Mouse (Mus musculus) megakaryocyte, embryonic 14.5 days (primary cell): ENCODE data around the gene Jak2. TPM values are rescaled to one million over a fixed set of nuclear protein-coding genes. Genes with fewer than 3 reads are reported as not detected.

Experiments
- H3K27me3 ChIP-seq: replicated peaks from 2 replicates; pipeline ENCODE3; 2012; ENCODE audit warnings: inconsistent platforms
- H3K36me3 ChIP-seq: replicated peaks from 2 replicates; pipeline ENCODE3; 2012; ENCODE audit warnings: low read length, inconsistent platforms, mixed read lengths
- H3K4me1 ChIP-seq: 2 replicates; pipeline ENCODE4 v1.6.1; 2012; ENCODE audit warnings: inconsistent platforms
- H3K4me3 ChIP-seq: replicated peaks from 2 replicates; pipeline ENCODE3; 2012; ENCODE audit warnings: moderate library complexity, mild to moderate bottlenecking, inconsistent platforms
- H3K9me3 ChIP-seq: 2 replicates; pipeline ENCODE4 v1.6.1; 2012; ENCODE audit warnings: inconsistent platforms
- FLI1 ChIP-seq: IDR thresholded peaks from 2 replicates; pipeline ENCODE4 v1.6.1; 2012; ENCODE audit warnings: low read length, inconsistent platforms, mixed read lengths
- GATA1 ChIP-seq: IDR thresholded peaks from 3 replicates; pipeline ENCODE4 v1.6.1; 2012; ENCODE audit warnings: mixed read lengths, low read length, inconsistent platforms, borderline replicate concordance
- polyA plus RNA-seq: library from polyadenylated mRNA; stranded (reverse); fragments of >175 nt; gene quantifications from 2 replicates; pipeline ENCODE4 v1.2.3, GENCODE M21; 2012; ENCODE audit warnings: low replicate concordance; ENCODE audit not compliant: insufficient read depth

Gene Jak2
- polyA plus RNA-seq, 1 experiment, result 3.2 TPM

GRCm38 (mm10) chr19:29294756-29295155, 43.1 kb downstream of the Jak2 start:
- Histone ChIP-seq H3K9me3 (no peaks in the 10 kb centered on the region), H3K36me3 (peaks cover 99% of the 10 kb centered on the region), H3K27me3 (no peaks in the 10 kb centered on the region), H3K4me1 (peaks cover 16% of the 10 kb centered on the region), H3K4me3 (no peak overlapping the region)
- no peak for TF ChIP-seq GATA1
- TF ChIP-seq FLI1, result no peak

GRCm38 (mm10) chr19:29296166-29296565, 44.5 kb downstream of the Jak2 start:
- H3K36me3 ChIP-seq, result peaks cover 99% of the 10 kb centered on the region

GRCm38 (mm10) chr19:29297366-29297765, 45.7 kb downstream of the Jak2 start:
- Histone ChIP-seq H3K9me3 (no peaks in the 10 kb centered on the region), H3K4me1 (peaks cover 6% of the 10 kb centered on the region), H3K36me3 (peaks cover 98% of the 10 kb centered on the region), H3K27me3 (no peaks in the 10 kb centered on the region), H3K4me3 (no peak overlapping the region)
- TF ChIP-seq FLI1, result no peak
- TF ChIP-seq GATA1, result no peak

More at GRCm38 (mm10) chr19:29296166-29296565, 44.5 kb downstream of the Jak2 start:
- Histone ChIP-seq H3K4me3 (no peak overlapping the region), H3K9me3 (no peaks in the 10 kb centered on the region), H3K4me1 (peaks cover 16% of the 10 kb centered on the region), H3K27me3 (no peaks in the 10 kb centered on the region)
- TF ChIP-seq GATA1 (no peak), FLI1 (no peak)

GRCm38 (mm10) chr19:29300919-29301318, 49.3 kb downstream of the Jak2 start:
- no peaks in the 10 kb centered on the region for H3K9me3 ChIP-seq
- no peak overlapping the region for H3K4me3 ChIP-seq
- H3K4me1 ChIP-seq, result peaks cover under 1% of the 10 kb centered on the region; the same call in 1 of the 2 replicates
- H3K36me3 ChIP-seq, result peaks cover 97% of the 10 kb centered on the region
- no peaks in the 10 kb centered on the region for H3K27me3 ChIP-seq
- TF ChIP-seq GATA1, result no peak
- no peak for TF ChIP-seq FLI1

- Histone ChIP-seq H3K36me3 (peaks cover 97% of the 10 kb centered on the region), H3K9me3 (no peaks in the 10 kb centered on the region), H3K4me3 (no peak overlapping the region), H3K27me3 (no peaks in the 10 kb centered on the region), H3K4me1 (no peaks in the 10 kb centered on the region)
- TF ChIP-seq FLI1 (no peak), GATA1 (no peak)
Observed at GRCm38 (mm10) chr19:29302119-29302518, 50.5 kb downstream of the Jak2 start.

GRCm38 (mm10) chr19:29308832-29309231, 57.2 kb downstream of the Jak2 start:
- TF ChIP-seq FLI1 (no peak), GATA1 (no peak)
- Histone ChIP-seq H3K9me3 (no peaks in the 10 kb centered on the region), H3K4me3 (no peak overlapping the region), H3K36me3 (peaks cover 94% of the 10 kb centered on the region), H3K4me1 (no peaks in the 10 kb centered on the region), H3K27me3 (no peaks in the 10 kb centered on the region)

GRCm38 (mm10) chr19:29311791-29312190, 60.2 kb downstream of the Jak2 start:
- Histone ChIP-seq H3K36me3 (peaks cover 90% of the 10 kb centered on the region), H3K9me3 (0 out of 2 replicates have a peak, but pooled peaks cover 2% of the 10 kb centered on the region), H3K4me1 (no peaks in the 10 kb centered on the region), H3K27me3 (no peaks in the 10 kb centered on the region), H3K4me3 (no peak overlapping the region)
- TF ChIP-seq GATA1, result no peak
- no peak for TF ChIP-seq FLI1

GRCm38 (mm10) chr19:29312661-29313060, 61.0 kb downstream of the Jak2 start:
- no peak overlapping the region for H3K4me3 ChIP-seq
- H3K27me3 ChIP-seq, result no peaks in the 10 kb centered on the region
- peaks cover 7% of the 10 kb centered on the region for H3K4me1 ChIP-seq
- 0 out of 2 replicates have a peak, but pooled peaks cover 2% of the 10 kb centered on the region for H3K9me3 ChIP-seq
- H3K36me3 ChIP-seq, result peaks cover 81% of the 10 kb centered on the region
- TF ChIP-seq GATA1 (no peak), FLI1 (no peak)

- no peaks in the 10 kb centered on the region for H3K36me3 ChIP-seq
- peaks cover 18% of the 10 kb centered on the region for H3K4me1 ChIP-seq
- H3K4me3 ChIP-seq, result no peak overlapping the region
- H3K27me3 ChIP-seq, result no peaks in the 10 kb centered on the region
- no peaks in the 10 kb centered on the region for H3K9me3 ChIP-seq
- TF ChIP-seq GATA1 (no peak), FLI1 (no peak)
Observed at GRCm38 (mm10) chr19:29323416-29324049, 71.9 kb downstream of the Jak2 start.

GRCm38 (mm10) chr19:29325053-29325851, 73.6 kb downstream of the Jak2 start, which contains the start of gene Insl6:
Insl6 (minus strand) TSS chr19:29325356.
- Histone ChIP-seq H3K9me3 (no peaks in the 10 kb centered on the region), H3K27me3 (peaks cover 2% of the 10 kb centered on the region), H3K36me3 (no peaks in the 10 kb centered on the region), H3K4me1 (peaks cover 18% of the 10 kb centered on the region), H3K4me3 (peak within 1 kb of the TSS; percentile 89)
- TF ChIP-seq GATA1 (no peak), FLI1 (no peak)
